Mouse (Mus musculus): ENCODE data around the gene Wsb2. TPM values are rescaled to one million over a fixed set of nuclear protein-coding genes. Genes with fewer than 3 reads are reported as not detected.
"Not testable (repeated sequence)": the region's sequence is repeated elsewhere in the genome, so short reads cannot be mapped to it uniquely, and the experiment has no call there.

Gene Wsb2
- polyA plus RNA-seq, 1 experiment from 2014 or later: 75.4 TPM

- Histone ChIP-seq H3K4me1 (replicated peaks; ENCODE audit: control insufficient read depth, insufficient read depth, low read length) (peaks cover 4% of the 10 kb centered on the region; the same call in 1 of the 2 replicates), H3K4me2 (ENCODE audit: low read depth, low read length, severe bottlenecking) (peak within 1 kb of the TSS; percentile 71), H3K9me3 (ENCODE audit: control insufficient read depth, low read length) (peaks cover 2% of the 10 kb centered on the region; the same call in 1 of the 2 replicates), H3K36me3 (ENCODE audit: control insufficient read depth, insufficient read depth, low read length) (peaks cover 6% of the 10 kb centered on the region; the same call in 1 of the 2 replicates), H3K4me3 (ENCODE audit: low read depth, low read length) (peak within 1 kb of the TSS; percentile 75), H3K27ac (ENCODE audit: low read depth, low read length) (peak within 1 kb of the TSS; percentile 58), H3K9ac (ENCODE audit: low read length) (peak within 1 kb of the TSS; percentile 93), H3K27me3 (ENCODE audit: control insufficient read depth, insufficient read depth, low read length) (no peaks in the 10 kb centered on the region)
- DNase-seq (ENCODE audit: low spot score) (peak; percentile 98), ATAC-seq (replicated peaks; ENCODE audit: low FRiP score) (peak; percentile 93)
- WGBS: under 1% methylated on average over 44 of the region's 44 CpGs
Observed at GRCm38 (mm10) chr5:117388877-117389276, 31.8 kb downstream of the Wsb2 start, which contains the start of gene Rfc5. Rfc5 (minus strand) TSS chr5:117389047.

- Histone ChIP-seq H3K27me3 (ENCODE audit: control insufficient read depth, insufficient read depth, low read length) (no peaks in the 10 kb centered on the region), H3K9me3 (ENCODE audit: control insufficient read depth, low read length) (peaks cover 2% of the 10 kb centered on the region; the same call in 1 of the 2 replicates), H3K4me2 (ENCODE audit: low read depth, low read length, severe bottlenecking) (no peak overlapping the region), H3K9ac (ENCODE audit: low read length) (no peak overlapping the region), H3K4me1 (replicated peaks; ENCODE audit: control insufficient read depth, insufficient read depth, low read length) (peaks cover 4% of the 10 kb centered on the region; the same call in 1 of the 2 replicates), H3K36me3 (ENCODE audit: control insufficient read depth, insufficient read depth, low read length) (no peaks in the 10 kb centered on the region), H3K27ac (ENCODE audit: low read depth, low read length) (no peak overlapping the region), H3K4me3 (ENCODE audit: low read depth, low read length) (no peak overlapping the region)
- DNase-seq (ENCODE audit: low spot score) (no peak), ATAC-seq (replicated peaks; ENCODE audit: low FRiP score) (no peak)
- 93% methylated on average over 1 of the region's 1 CpGs for WGBS
Observed at GRCm38 (mm10) chr5:117390895-117391294, 33.8 kb downstream of the Wsb2 start.

GRCm38 (mm10) chr5:117395834-117396233, 38.7 kb downstream of the Wsb2 start:
- Histone ChIP-seq H3K36me3 (ENCODE audit: control insufficient read depth, insufficient read depth, low read length) (no peaks in the 10 kb centered on the region), H3K27ac (ENCODE audit: low read depth, low read length) (no peak overlapping the region), H3K4me2 (ENCODE audit: low read depth, low read length, severe bottlenecking) (no peak overlapping the region), H3K4me1 (replicated peaks; ENCODE audit: control insufficient read depth, insufficient read depth, low read length) (no peaks in the 10 kb centered on the region; the same call in 1 of the 2 replicates), H3K9me3 (ENCODE audit: control insufficient read depth, low read length) (peaks cover 2% of the 10 kb centered on the region; the same call in 1 of the 2 replicates), H3K27me3 (ENCODE audit: control insufficient read depth, insufficient read depth, low read length) (no peaks in the 10 kb centered on the region), H3K4me3 (ENCODE audit: low read depth, low read length) (no peak overlapping the region), H3K9ac (ENCODE audit: low read length) (no peak overlapping the region)
- ATAC-seq (replicated peaks; ENCODE audit: low FRiP score) (no peak), DNase-seq (ENCODE audit: low spot score) (no peak)
- 83% methylated on average over 5 of the region's 5 CpGs for WGBS

GRCm38 (mm10) chr5:117396596-117397014, 39.5 kb downstream of the Wsb2 start:
- WGBS: 74% methylated on average over 6 of the region's 6 CpGs
- no peak overlapping the region for H3K27ac ChIP-seq (ENCODE audit: low read depth, low read length)
- no peak overlapping the region for H3K4me2 ChIP-seq (ENCODE audit: low read depth, low read length, severe bottlenecking)
- ATAC-seq (replicated peaks; ENCODE audit: low FRiP score): no peak
- H3K4me3 ChIP-seq (ENCODE audit: low read depth, low read length): no peak overlapping the region
- H3K27me3 ChIP-seq (ENCODE audit: control insufficient read depth, insufficient read depth, low read length): no peaks in the 10 kb centered on the region
- H3K36me3 ChIP-seq (ENCODE audit: control insufficient read depth, insufficient read depth, low read length): no peaks in the 10 kb centered on the region
- H3K4me1 ChIP-seq (replicated peaks; ENCODE audit: control insufficient read depth, insufficient read depth, low read length): no peaks in the 10 kb centered on the region; the same call in 1 of the 2 replicates
- DNase-seq (ENCODE audit: low spot score): no peak
- peaks cover 2% of the 10 kb centered on the region; the same call in 1 of the 2 replicates for H3K9me3 ChIP-seq (ENCODE audit: control insufficient read depth, low read length)
- H3K9ac ChIP-seq (ENCODE audit: low read length): no peak overlapping the region

GRCm38 (mm10) chr5:117397371-117397770, 40.3 kb downstream of the Wsb2 start:
- ATAC-seq (replicated peaks; ENCODE audit: low FRiP score): no peak
- no peaks in the 10 kb centered on the region; the same call in 1 of the 2 replicates for H3K9me3 ChIP-seq (ENCODE audit: control insufficient read depth, low read length)
- no peaks in the 10 kb centered on the region for H3K36me3 ChIP-seq (ENCODE audit: control insufficient read depth, insufficient read depth, low read length)
- 80% methylated on average over 6 of the region's 6 CpGs for WGBS
- no peak overlapping the region for H3K27ac ChIP-seq (ENCODE audit: low read depth, low read length)
- H3K4me3 ChIP-seq (ENCODE audit: low read depth, low read length): no peak overlapping the region
- no peaks in the 10 kb centered on the region; the same call in 1 of the 2 replicates for H3K4me1 ChIP-seq (replicated peaks; ENCODE audit: control insufficient read depth, insufficient read depth, low read length)
- H3K4me2 ChIP-seq (ENCODE audit: low read depth, low read length, severe bottlenecking): no peak overlapping the region
- H3K27me3 ChIP-seq (ENCODE audit: control insufficient read depth, insufficient read depth, low read length): no peaks in the 10 kb centered on the region
- DNase-seq (ENCODE audit: low spot score): no peak
- no peak overlapping the region for H3K9ac ChIP-seq (ENCODE audit: low read length)

- H3K27me3 ChIP-seq (ENCODE audit: control insufficient read depth, insufficient read depth, low read length): no peaks in the 10 kb centered on the region
- WGBS: 20% methylated on average over 4 of the region's 5 CpGs
- H3K9me3 ChIP-seq (ENCODE audit: control insufficient read depth, low read length): no peaks in the 10 kb centered on the region
- no peak overlapping the region for H3K4me3 ChIP-seq (ENCODE audit: low read depth, low read length)
- no peaks in the 10 kb centered on the region for H3K36me3 ChIP-seq (ENCODE audit: control insufficient read depth, insufficient read depth, low read length)
- no peak for ATAC-seq (replicated peaks; ENCODE audit: low FRiP score)
- H3K4me1 ChIP-seq (replicated peaks; ENCODE audit: control insufficient read depth, insufficient read depth, low read length): no peaks in the 10 kb centered on the region; the same call in 1 of the 2 replicates
- no peak overlapping the region for H3K9ac ChIP-seq (ENCODE audit: low read length)
- DNase-seq (ENCODE audit: low spot score): no peak
- no peak overlapping the region for H3K4me2 ChIP-seq (ENCODE audit: low read depth, low read length, severe bottlenecking)
- H3K27ac ChIP-seq (ENCODE audit: low read depth, low read length): no peak overlapping the region
Observed at GRCm38 (mm10) chr5:117398007-117398550, 41.0 kb downstream of the Wsb2 start.

DNA sequence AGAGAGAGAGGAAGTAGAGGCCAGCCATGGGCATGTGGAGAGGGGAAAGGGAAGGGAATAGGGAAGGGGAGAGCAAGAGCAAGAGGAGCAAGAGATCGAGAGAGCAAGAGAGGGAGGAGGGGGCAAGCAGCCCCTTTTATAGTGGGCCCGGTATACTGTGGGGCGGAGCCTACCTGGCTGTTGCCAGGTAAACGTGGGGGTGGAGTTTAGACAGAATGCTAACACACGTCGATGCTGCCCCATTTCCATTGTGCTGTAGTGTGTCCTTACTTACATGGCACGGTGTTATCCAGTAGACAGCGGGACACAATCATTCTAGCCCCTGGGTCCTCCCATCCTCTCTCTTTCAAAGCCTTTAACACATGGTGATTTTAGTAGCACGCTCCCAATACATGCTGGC, 42.2 kb downstream of the Wsb2 start:
- WGBS: 86% methylated on average over 9 of the region's 9 CpGs
- no peak for ATAC-seq (replicated peaks; ENCODE audit: low FRiP score)

DNA sequence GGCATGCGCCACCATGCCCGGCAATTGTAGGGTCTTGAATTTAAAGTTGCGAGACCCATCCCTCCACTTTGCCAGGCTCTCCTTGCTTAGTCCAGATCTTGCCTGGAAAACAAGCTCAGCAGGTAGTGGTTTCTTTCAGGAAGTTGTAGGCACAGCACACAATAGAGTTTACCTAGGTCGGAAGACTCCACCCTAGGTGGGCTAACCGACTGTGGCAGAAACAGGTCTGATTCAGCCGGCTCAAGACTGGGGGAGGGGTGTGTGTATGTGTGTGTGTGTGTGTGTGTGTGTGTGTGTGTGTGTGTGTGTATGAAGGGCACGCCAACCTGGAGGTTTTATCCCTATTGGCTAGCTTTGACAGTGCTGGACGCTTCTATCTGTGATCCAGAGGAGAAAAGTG, 46.5 kb downstream of the Wsb2 start:
- DNase-seq (ENCODE audit: low spot score): no peak
- Histone ChIP-seq H3K27me3 (ENCODE audit: control insufficient read depth, insufficient read depth, low read length) (no peaks in the 10 kb centered on the region), H3K4me3 (ENCODE audit: low read depth, low read length) (no peak overlapping the region), H3K9me3 (ENCODE audit: control insufficient read depth, low read length) (no peaks in the 10 kb centered on the region), H3K9ac (ENCODE audit: low read length) (no peak overlapping the region), H3K27ac (ENCODE audit: low read depth, low read length) (no peak overlapping the region), H3K4me1 (replicated peaks; ENCODE audit: control insufficient read depth, insufficient read depth, low read length) (no peaks in the 10 kb centered on the region), H3K36me3 (ENCODE audit: control insufficient read depth, insufficient read depth, low read length) (no peaks in the 10 kb centered on the region), H3K4me2 (ENCODE audit: low read depth, low read length, severe bottlenecking) (no peak overlapping the region)
- no peak for ATAC-seq (replicated peaks; ENCODE audit: low FRiP score)
- 89% methylated on average over 8 of the region's 8 CpGs for WGBS

More for the DNA sequence above, 42.2 kb downstream of the Wsb2 start:
- Histone ChIP-seq H3K9me3 (ENCODE audit: control insufficient read depth, low read length) (no peaks in the 10 kb centered on the region), H3K9ac (ENCODE audit: low read length) (no peak overlapping the region), H3K27ac (ENCODE audit: low read depth, low read length) (no peak overlapping the region), H3K4me3 (ENCODE audit: low read depth, low read length) (no peak overlapping the region), H3K27me3 (ENCODE audit: control insufficient read depth, insufficient read depth, low read length) (no peaks in the 10 kb centered on the region), H3K4me2 (ENCODE audit: low read depth, low read length, severe bottlenecking) (no peak overlapping the region), H3K36me3 (ENCODE audit: control insufficient read depth, insufficient read depth, low read length) (no peaks in the 10 kb centered on the region), H3K4me1 (replicated peaks; ENCODE audit: control insufficient read depth, insufficient read depth, low read length) (no peaks in the 10 kb centered on the region; the same call in 1 of the 2 replicates)
- no peak for DNase-seq (ENCODE audit: low spot score)

- not testable (repeated sequence) for ATAC-seq (replicated peaks; ENCODE audit: low FRiP score); H3K27ac ChIP-seq (ENCODE audit: low read depth, low read length); H3K9ac ChIP-seq (ENCODE audit: low read length); H3K27me3 ChIP-seq (ENCODE audit: control insufficient read depth, insufficient read depth, low read length); H3K9me3 ChIP-seq (ENCODE audit: control insufficient read depth, low read length); H3K4me1 ChIP-seq (replicated peaks; ENCODE audit: control insufficient read depth, insufficient read depth, low read length); H3K36me3 ChIP-seq (ENCODE audit: control insufficient read depth, insufficient read depth, low read length); H3K4me3 ChIP-seq (ENCODE audit: low read depth, low read length); H3K4me2 ChIP-seq (ENCODE audit: low read depth, low read length, severe bottlenecking); DNase-seq (ENCODE audit: low spot score)
- 89% methylated on average over 2 of the region's 2 CpGs for WGBS
Observed at GRCm38 (mm10) chr5:117404671-117405070, 47.6 kb downstream of the Wsb2 start.
